Mouse (Mus musculus): ENCODE results near the gene Ide.

Ide gene

GRCm38 (mm10) chr19:37333357-37333756 lies 4.3 kb downstream of the Ide start:
- DNase-seq (ENCODE audit: low read depth, low spot score): peak; percentile 71

GRCm38 (mm10) chr19:37332726-37333125 lies 4.9 kb downstream of the Ide start:
- no peak for DNase-seq (ENCODE audit: low read depth, low spot score)

GRCm38 (mm10) chr19:37327216-37327615 lies 10.4 kb downstream of the Ide start:
- DNase-seq (ENCODE audit: low read depth, low spot score): no peak

GRCm38 (mm10) chr19:37323566-37323965 lies 14.1 kb downstream of the Ide start:
- no peak for DNase-seq (ENCODE audit: low read depth, low spot score)

GRCm38 (mm10) chr19:37320802-37321619 lies 16.6 kb downstream of the Ide start:
- DNase-seq (ENCODE audit: low read depth, low spot score): no peak

GRCm38 (mm10) chr19:37317359-37317758 lies 20.3 kb downstream of the Ide start:
- DNase-seq (ENCODE audit: low read depth, low spot score): no peak

GRCm38 (mm10) chr19:37315091-37315490 lies 22.6 kb downstream of the Ide start:
- DNase-seq (ENCODE audit: low read depth, low spot score): no peak

GRCm38 (mm10) chr19:37311426-37311825 lies 26.2 kb downstream of the Ide start:
- no peak for DNase-seq (ENCODE audit: low read depth, low spot score)

- no peak for DNase-seq (ENCODE audit: low read depth, low spot score)
Observed at GRCm38 (mm10) chr19:37310133-37310532, 27.5 kb downstream of the Ide start.

- DNase-seq (ENCODE audit: low read depth, low spot score): no peak
Observed at GRCm38 (mm10) chr19:37308941-37309340, 28.7 kb downstream of the Ide start.

- no peak for DNase-seq (ENCODE audit: low read depth, low spot score)
Observed at GRCm38 (mm10) chr19:37307826-37308545, 29.7 kb downstream of the Ide start.

GRCm38 (mm10) chr19:37306176-37306575 lies 31.5 kb downstream of the Ide start:
- no peak for DNase-seq (ENCODE audit: low read depth, low spot score)

GRCm38 (mm10) chr19:37304866-37305265 lies 32.8 kb downstream of the Ide start:
- DNase-seq (ENCODE audit: low read depth, low spot score): no peak

- no peak for DNase-seq (ENCODE audit: low read depth, low spot score)
Observed at GRCm38 (mm10) chr19:37304006-37304405, 33.6 kb downstream of the Ide start.

GRCm38 (mm10) chr19:37301733-37302132 lies 35.9 kb downstream of the Ide start:
- no peak for DNase-seq (ENCODE audit: low read depth, low spot score)

- no peak for DNase-seq (ENCODE audit: low read depth, low spot score)
Observed at GRCm38 (mm10) chr19:37291676-37292075, 46.0 kb downstream of the Ide start.

- no peak for DNase-seq (ENCODE audit: low read depth, low spot score)
Observed at GRCm38 (mm10) chr19:37290906-37291305, 46.7 kb downstream of the Ide start.

- no peak for DNase-seq (ENCODE audit: low read depth, low spot score)
Observed at GRCm38 (mm10) chr19:37284775-37285174, 52.9 kb downstream of the Ide start.

GRCm38 (mm10) chr19:37283166-37283565 lies 54.5 kb downstream of the Ide start:
- no peak for DNase-seq (ENCODE audit: low read depth, low spot score)

GRCm38 (mm10) chr19:37281710-37282109 lies 55.9 kb downstream of the Ide start:
- DNase-seq (ENCODE audit: low read depth, low spot score): no peak

GRCm38 (mm10) chr19:37279194-37279593 lies 58.5 kb downstream of the Ide start:
- DNase-seq (ENCODE audit: low read depth, low spot score): no peak

GRCm38 (mm10) chr19:37275555-37275954 lies 62.1 kb downstream of the Ide start:
- DNase-seq (ENCODE audit: low read depth, low spot score): no peak

- DNase-seq (ENCODE audit: low read depth, low spot score): no peak
Observed at GRCm38 (mm10) chr19:37269106-37269505, 68.5 kb downstream of the Ide start.
